Mouse (Mus musculus): ENCODE measurements around the gene Cpt1c.

Cpt1c gene

DNA sequence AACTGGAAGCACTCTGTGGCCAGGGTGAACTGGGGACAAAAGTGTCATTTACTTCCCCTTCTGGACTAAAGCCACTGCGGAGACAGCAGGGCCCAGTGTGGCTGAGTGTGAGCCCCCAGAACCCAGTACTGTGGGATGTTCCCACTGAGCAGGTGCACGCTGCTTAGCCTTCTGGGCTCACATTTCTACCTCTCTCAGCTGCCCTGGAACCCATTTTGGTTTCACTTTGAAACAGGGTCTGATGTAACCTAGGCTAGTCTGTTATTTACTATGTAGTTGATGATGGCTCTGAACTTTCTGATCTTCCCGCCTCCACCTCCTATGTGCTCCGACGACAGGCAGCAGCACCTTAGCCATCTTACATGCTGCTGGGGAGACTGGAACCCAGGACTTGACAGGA, 11.8 kb downstream of the Cpt1c start:
- DNase-seq (ENCODE audit: low read depth, low spot score): no peak

DNA sequence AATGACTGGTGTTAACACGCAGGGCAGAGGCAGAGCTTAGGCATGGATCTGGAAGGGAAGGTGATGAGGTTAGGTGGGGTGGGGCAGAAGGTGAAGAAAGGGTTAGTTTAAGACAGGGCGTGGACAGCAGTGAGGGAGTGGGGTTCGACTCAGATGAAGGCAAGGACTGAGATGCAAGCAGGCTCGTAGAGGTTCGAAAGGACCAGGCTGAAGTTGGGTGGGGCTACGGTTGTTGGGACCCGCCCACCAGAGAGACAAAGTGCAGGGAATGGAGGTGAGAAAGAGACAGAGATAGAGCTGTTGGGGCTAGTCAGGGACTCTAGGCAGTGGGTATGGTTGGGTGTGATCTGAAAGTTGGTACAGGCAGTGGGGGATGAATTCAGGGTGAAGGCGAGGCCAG, 12.3 kb downstream of the Cpt1c start:
- peak; percentile 53 for DNase-seq (ENCODE audit: low read depth, low spot score)

DNA sequence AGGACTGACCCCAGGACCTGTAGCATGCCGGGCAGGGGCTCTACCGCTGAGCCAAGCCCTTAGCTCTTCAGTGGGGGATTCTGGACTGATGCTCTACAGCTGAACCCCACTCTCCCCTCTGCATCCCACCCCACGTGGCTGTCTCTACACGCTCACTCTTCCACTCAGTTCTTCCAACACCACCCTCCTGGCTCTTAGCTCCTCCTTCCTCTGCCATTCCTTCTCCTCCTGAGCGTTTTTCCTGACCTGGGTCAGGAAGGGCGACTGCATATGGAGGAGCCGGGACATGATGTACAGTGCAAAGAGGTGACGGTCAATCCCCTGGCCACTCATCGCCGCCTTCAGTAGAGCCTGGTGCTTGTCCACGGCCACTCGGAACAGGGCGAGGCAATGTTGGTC, 14.1 kb downstream of the Cpt1c start:
- no peak for DNase-seq (ENCODE audit: low read depth, low spot score)

DNA sequence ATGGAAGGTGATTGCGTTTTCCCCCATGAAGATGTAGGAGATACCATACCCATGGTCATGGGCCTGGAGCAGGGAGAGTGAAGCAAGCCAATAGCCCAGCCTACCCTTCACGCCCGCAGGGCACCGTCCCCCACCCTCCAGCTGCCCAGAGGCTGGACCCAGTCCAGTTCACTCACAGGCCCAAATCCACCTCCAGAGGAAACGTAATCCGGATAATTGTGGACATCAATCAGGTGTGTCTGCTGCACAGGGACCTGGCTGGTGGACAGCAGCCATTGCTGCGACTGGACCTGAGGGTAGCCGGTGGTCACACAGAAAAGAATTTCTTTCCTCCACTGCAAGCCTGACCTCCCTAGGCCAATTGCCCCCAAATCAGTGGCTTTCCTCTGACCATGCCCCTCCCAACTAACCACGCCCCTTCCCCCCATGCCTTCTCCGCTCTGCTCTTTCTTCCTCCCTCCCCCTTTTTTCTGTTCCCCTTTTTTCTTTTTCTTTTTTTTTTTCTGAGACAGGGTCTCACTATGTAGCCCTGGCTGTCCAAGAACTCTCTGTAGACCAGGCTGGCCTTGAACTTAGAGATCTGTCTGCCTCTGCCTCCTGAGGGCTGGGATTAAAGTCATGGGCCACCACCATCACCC, 14.7 kb downstream of the Cpt1c start:
- DNase-seq (ENCODE audit: low read depth, low spot score): no peak

GRCm38 (mm10) chr7:44959281-44959680, 15.4 kb downstream of the Cpt1c start:
- no peak for DNase-seq (ENCODE audit: low read depth, low spot score)

- DNase-seq (ENCODE audit: low read depth, low spot score): peak; percentile 66
Measured at GRCm38 (mm10) chr7:44958208-44958607, 16.4 kb downstream of the Cpt1c start.

DNA sequence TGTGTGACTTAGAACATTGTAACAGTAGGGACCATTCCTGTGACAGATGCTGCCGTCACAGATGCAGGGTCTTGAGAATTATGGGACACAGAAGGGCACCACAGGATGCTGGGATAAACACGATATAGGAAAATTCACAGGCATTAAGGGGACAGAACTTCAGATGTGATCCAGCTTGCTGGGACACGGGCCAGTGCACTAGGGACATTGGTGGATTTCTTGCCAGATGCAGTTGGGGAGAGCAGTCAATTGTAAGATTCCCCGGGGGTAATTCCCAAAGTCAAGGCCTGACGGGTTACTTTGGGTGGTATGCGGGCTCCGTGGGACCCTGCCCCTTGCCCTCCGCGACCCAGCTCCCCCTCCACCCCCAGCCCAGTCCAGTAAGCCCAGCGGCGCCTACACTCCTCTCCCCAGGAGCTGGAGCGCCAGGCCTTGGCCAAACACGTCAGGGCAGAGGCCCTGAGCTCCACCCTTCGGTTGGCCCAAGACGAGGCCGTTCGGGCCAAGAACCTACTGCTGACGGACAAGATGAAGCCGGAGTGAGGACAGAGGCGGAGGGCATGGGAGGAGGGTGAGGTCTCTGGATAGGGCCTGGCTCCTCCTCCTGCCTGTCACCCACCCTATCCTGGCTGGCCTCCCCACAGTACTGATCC, 17.3 kb downstream of the Cpt1c start:
- DNase-seq (ENCODE audit: low read depth, low spot score): no peak

- DNase-seq (ENCODE audit: low read depth, low spot score): no peak
Measured at GRCm38 (mm10) chr7:44956266-44956665, 18.4 kb downstream of the Cpt1c start.

- DNase-seq (ENCODE audit: low read depth, low spot score): peak; percentile 56
Measured at GRCm38 (mm10) chr7:44955628-44956027, 19.0 kb downstream of the Cpt1c start.

DNA sequence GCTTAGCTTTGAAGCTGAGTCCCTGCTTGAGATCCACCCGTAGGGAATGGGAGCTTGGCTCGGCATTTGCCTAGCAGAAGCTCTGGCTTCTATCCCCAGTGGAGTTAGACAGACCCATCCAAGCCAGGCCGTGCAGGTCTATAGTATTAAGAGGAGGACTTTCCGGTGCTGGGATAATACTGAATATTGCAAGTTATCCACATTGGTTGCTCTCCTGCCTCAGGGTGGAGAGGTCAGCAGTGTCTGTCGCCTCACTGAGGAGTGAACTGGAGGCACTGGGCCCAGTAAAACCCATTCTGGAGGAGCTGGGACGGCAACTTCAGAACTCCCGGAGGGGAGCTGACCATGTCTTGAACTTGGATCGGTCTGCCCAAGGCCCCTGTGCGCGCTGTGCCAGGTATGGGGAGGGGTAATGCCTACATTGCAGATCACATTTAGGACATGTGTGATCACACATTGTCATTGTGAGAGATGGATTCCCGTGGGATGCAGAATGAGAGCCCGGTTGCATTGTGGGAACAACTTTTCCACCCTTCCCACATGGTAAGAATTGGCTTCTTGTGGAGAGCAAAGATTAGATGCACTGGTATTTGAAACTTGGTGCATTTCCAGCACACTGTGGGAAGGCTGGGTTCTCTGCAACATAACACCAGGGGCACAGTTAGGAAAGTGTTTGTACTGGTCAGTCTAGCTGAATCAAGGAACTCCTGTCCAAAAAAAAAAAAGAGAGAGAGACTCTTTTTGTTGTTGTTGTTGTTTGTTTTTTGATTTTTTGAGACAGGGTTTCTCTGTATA, 20.4 kb downstream of the Cpt1c start:
- no peak for DNase-seq (ENCODE audit: low read depth, low spot score)

- DNase-seq (ENCODE audit: low read depth, low spot score): no peak
Measured at GRCm38 (mm10) chr7:44953561-44953960, 21.1 kb downstream of the Cpt1c start.

GRCm38 (mm10) chr7:44952611-44953306, 21.9 kb downstream of the Cpt1c start:
- peak; percentile 99 for DNase-seq (ENCODE audit: low read depth, low spot score)

DNA sequence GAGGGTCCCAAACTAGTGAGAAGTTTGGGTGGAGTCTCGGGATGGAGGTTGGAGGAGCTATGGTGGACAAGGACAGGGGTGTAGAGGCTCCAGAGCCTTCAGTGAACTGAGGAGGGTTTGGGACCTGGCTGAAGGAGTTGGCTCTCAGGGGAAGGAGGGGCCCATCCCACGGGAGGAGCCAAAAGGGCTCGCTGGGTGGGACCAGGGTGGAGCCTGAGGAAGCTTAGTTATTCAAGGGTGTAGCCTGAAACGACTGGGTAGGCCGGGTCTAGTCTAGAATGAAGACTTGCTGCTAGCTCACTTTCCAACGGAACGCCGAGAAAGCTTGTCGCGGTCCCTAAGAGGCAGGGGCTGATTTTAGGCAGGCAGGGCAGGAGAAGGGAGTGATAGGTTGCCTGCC, 22.7 kb downstream of the Cpt1c start:
- peak; percentile 97 for DNase-seq (ENCODE audit: low read depth, low spot score)

DNA sequence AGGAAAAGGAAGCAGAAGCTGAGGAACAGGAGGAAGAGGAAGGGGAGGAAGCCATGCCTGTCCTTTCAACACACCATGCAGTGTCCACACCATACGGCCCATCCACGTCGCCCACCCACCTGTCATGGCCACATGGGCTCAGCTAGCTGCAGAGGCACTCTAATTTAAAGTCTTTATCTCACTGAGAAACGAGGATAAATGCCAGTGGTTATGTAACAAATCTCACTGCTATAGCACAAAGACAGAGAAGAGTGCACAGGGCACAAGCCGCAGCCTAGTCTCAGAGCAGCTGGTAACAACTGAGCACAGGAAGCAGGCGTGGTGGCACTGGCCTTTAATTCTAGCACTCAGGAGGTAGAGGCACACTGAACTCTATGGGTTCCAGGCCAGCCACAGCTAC, 24.7 kb downstream of the Cpt1c start:
- DNase-seq (ENCODE audit: low read depth, low spot score): no peak

DNA sequence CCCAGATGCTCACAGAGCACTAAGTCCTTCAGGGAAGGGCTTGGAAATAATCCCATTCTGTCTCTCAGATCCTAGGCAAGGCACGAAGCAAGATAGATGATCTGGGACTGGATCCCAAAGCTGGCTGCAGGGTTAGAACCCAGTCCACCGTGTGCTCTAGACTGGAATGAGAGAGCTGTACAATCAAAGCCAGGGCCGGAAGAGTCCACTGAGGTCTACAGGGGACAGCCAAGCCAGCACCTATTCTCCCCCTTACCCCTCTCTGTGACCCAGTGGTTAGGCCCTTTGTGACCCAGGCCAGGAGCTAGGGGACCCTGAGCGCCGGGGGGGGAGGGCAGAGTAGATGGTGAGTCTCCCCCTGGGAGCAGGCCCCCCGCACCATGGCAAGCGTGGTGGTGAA, 31.7 kb downstream of the Cpt1c start, which contains the start of gene Tsks:
TSS of gene Tsks (plus strand) at position 301 of the 400 bp plus-strand sequence.
- DNase-seq (ENCODE audit: low read depth, low spot score): no peak

DNA sequence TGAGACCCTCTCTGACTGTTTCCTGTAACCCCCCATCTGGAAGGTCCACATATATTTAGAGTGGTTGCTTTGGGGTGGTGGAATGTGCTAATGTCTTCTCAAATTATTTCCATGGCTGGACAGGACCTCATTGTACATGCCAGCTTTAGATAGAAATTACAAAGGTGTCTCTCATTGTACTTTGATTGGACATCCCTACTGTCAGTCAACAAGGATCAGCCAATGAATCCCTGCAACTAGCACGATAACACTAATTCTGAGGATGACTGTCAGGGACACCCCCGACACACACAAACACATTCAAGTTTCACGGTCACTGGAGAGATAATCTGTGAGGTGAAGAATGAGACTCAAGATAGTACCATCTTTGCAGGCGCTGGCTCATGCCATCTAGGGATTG, 36.0 kb downstream of the Cpt1c start:
- DNase-seq (ENCODE audit: low read depth, low spot score): peak; percentile 94

GRCm38 (mm10) chr7:44929204-44930151, 45.2 kb downstream of the Cpt1c start, which contains the start of gene Ap2a1:
TSS of gene Ap2a1 (minus strand) at chr7:44929496.
- peak; percentile 100 for DNase-seq (ENCODE audit: low read depth, low spot score)

DNA sequence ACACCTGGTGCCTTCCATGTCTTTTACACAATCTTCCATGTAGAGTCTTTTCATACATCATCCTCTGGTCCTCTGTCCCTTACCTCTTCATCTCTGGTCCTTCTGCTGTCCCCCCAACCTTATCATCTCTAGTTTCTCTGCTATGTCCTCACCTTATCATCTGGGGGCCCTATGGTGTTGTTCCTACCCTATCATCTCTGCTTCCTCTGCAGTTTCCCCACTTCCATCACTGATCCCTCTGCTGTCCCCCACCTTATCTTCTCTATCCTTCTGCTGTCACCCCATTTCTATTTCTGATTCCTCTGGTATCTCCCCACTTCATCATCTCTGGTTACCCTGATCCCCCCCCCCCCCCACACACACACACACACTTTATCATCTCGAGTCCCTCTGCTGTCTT, 46.1 kb downstream of the Cpt1c start:
- no peak for DNase-seq (ENCODE audit: low read depth, low spot score)

GRCm38 (mm10) chr7:44925468-44925867, 49.2 kb downstream of the Cpt1c start:
- DNase-seq (ENCODE audit: low read depth, low spot score): peak; percentile 87

- DNase-seq (ENCODE audit: low read depth, low spot score): no peak
Measured at GRCm38 (mm10) chr7:44922530-44922929, 52.1 kb downstream of the Cpt1c start.

GRCm38 (mm10) chr7:44919127-44919526, 55.5 kb downstream of the Cpt1c start:
- no peak for DNase-seq (ENCODE audit: low read depth, low spot score)

Measured in R1 (cell line).